Mouse (Mus musculus) olfactory bulb, adult 2 months (tissue): ENCODE measurements at regions not wholly inside any gene's neighbourhood (a gene's known extent, or its start where the extent isn't known, plus 50 kb on each side); places are given as distances from the start of the nearest gene placed in this dataset.

ENCODE experiments used
- H3K27ac ChIP-seq: fragments of 200-500 bp; 2 replicates; pipeline ENCODE4 v1.5.1; 2012; ENCODE audit warnings: low read depth, low read length; ENCODE audit not compliant: insufficient read depth
- H3K4me1 ChIP-seq: fragments of 200-500 bp; 2 replicates; pipeline ENCODE4 v1.6.1; 2012; ENCODE audit warnings: low read length; ENCODE audit not compliant: control insufficient read depth, insufficient read depth
- H3K4me3 ChIP-seq: fragments of 200-500 bp; 2 replicates; pipeline ENCODE4 v1.5.1; 2012; ENCODE audit warnings: mild to moderate bottlenecking, low read depth, low read length, moderate library complexity; ENCODE audit not compliant: insufficient read depth
- CTCF ChIP-seq: fragments of 200-500 bp; IDR thresholded peaks from 2 replicates; pipeline ENCODE4 v1.5.1; 2012; ENCODE audit warnings: low read depth, mild to moderate bottlenecking, low read length, moderate library complexity; ENCODE audit not compliant: insufficient read depth
- POLR2A ChIP-seq: fragments of 200-500 bp; IDR thresholded peaks from 2 replicates; pipeline ENCODE4 v1.6.1; 2012; ENCODE audit warnings: mild to moderate bottlenecking, low read depth, low read length, moderate library complexity; ENCODE audit not compliant: insufficient read depth
- WGBS: fragments of 180-500 bp; shearing (Covaris S2); methylation state at CpG from one replicate; pipeline ENCODE4 v1.1.7; 2018; 5-methylcytosine and 5-hydroxymethylcytosine counted together

- H3K4me1 ChIP-seq: 0 out of 2 replicates have a peak, but pooled peaks cover 5% of the 10 kb centered on the region
- no peak overlapping the region for H3K27ac ChIP-seq
- no peak for TF ChIP-seq POLR2A
- H3K4me3 ChIP-seq: no peak overlapping the region
Measured at GRCm38 (mm10) chr14:105675006-105675405, 221.6 kb downstream of the Spry2 start.

- Histone ChIP-seq H3K27ac (peak overlapping the region; percentile 76), H3K4me3 (no peak overlapping the region), H3K4me1 (peaks cover 9% of the 10 kb centered on the region)
- 18% methylated on average over 11 of the region's 11 CpGs for WGBS
- TF ChIP-seq CTCF (no peak), POLR2A (no peak)
Measured at GRCm38 (mm10) chr14:105668969-105669368, 227.7 kb downstream of the Spry2 start.

DNA sequence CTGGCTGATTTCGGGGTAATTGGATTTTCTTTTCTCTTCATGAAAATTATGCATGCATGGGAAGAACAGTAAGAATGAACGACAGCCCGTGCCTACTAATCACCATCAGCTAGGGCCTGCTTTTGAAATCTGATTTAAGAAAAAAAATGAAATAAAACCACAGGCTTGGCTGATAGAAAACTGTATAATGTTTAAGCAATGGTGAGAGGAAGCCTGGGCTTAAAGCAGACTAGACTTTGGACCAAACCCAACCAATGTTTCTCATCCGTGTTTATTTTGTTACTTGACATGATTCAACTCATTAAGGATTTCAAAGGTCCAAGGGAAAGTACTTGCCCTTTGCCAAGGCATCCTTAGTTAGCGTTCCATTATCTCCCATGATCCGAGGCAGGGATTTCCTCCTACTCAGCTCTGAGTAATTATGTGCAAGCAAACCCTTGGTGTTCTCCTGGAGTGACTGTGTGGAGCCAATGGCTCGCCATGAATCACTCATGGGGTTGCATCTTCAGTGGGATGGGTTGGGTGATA, 231.9 kb downstream of the Spry2 start:
- no peak overlapping the region for H3K27ac ChIP-seq
- WGBS: 40% methylated on average over 7 of the region's 7 CpGs

DNA sequence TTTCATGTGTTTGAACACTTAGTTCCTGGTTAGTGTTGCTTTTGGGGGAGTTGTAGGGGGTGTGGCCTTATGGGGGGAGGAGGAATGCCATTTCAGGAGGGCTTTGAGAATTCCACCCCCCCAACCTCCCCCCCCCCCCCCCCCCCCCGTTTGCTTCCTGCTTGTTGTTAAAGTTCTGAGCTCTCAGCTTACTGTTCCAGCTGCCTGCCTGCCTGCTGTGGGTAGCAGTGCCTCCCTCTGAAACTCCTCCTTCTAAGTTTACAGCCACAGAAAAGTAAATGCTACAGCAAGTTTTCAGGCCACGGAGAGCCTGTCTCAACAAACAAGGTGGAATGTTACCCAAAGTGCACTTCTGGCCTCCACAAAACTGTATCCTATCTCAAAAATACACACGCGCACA, 233.1 kb downstream of the Spry2 start:
- 69% methylated on average over 4 of the region's 4 CpGs for WGBS
- TF ChIP-seq POLR2A (no peak), CTCF (no peak)
- H3K4me1 ChIP-seq: peaks cover 7% of the 10 kb centered on the region
- no peak overlapping the region for H3K27ac ChIP-seq
- H3K4me3 ChIP-seq: no peak overlapping the region

More for the DNA sequence above, 231.9 kb downstream of the Spry2 start:
- Histone ChIP-seq H3K4me3 (no peak overlapping the region), H3K4me1 (peaks cover 9% of the 10 kb centered on the region)
- TF ChIP-seq POLR2A (no peak), CTCF (no peak)

DNA sequence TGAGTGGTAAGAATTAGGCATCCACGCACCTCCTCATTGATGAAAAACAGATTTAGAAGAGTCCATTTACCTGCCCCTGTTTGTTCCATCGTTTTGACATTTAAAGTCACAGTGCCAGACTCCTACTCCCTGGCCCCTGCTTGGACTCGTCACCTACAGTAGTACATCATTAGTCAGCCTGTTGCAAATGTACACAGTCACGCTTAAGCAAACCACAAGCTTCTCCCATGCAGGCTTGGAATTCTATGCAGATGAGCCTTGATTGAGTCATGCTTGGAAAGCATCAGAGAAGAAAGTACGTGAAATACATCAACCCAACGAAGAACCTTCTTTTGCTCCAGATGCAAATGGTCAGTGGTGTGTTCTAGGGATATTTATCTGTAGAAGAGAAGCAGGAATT, 233.8 kb downstream of the Spry2 start:
- no peak overlapping the region for H3K4me3 ChIP-seq
- H3K27ac ChIP-seq: no peak overlapping the region
- H3K4me1 ChIP-seq: peaks cover 2% of the 10 kb centered on the region; the same call in 1 of the 2 replicates
- TF ChIP-seq CTCF (no peak), POLR2A (no peak)
- WGBS: 90% methylated on average over 6 of the region's 6 CpGs

DNA sequence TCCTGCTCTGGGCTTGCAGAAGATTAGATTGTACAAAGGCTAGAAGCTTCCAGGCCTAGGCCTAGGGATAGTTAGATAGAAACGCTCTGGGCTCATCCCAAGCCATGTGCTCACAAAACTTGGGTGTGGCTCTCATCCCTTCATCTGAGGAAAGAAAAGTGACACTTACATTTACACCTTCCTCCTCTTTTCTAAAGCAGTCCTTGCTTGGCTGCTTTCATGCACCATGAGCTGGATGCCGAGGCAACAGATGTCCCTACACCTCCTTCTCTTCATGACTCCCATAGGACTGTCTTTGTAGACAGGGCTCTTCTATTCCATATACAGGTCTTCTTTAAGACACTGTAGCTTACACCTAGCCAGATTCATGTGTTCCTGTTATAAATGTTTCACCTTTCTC, 238.3 kb downstream of the Spry2 start:
- 100% methylated on average over 2 of the region's 2 CpGs for WGBS
- Histone ChIP-seq H3K27ac (no peak overlapping the region), H3K4me3 (no peak overlapping the region), H3K4me1 (no peaks in the 10 kb centered on the region)
- TF ChIP-seq POLR2A: no peak
- no peak for TF ChIP-seq CTCF

DNA sequence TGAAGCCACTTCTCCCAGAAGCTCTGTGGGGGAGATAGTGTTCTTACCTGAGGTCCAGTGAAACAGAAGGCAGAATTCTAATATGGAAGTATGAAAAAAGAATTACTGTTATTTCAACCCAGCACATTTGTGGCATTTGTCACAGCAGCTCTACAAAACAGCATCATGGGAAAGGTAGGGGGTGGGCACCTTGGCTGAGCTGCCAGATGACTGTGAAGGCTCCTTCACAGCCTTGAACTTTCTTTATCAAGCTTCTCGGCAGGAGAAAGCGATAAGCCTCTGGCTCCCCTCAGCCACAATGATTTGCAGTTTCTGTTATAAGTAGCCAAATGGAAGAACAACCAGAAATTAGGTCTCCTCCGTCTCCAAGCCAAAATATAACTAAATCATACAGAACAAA, 249.5 kb downstream of the Spry2 start:
- Histone ChIP-seq H3K4me3 (no peak overlapping the region), H3K4me1 (no peaks in the 10 kb centered on the region), H3K27ac (no peak overlapping the region)
- TF ChIP-seq POLR2A (no peak), CTCF (no peak)
- 87% methylated on average over 3 of the region's 3 CpGs for WGBS

- Histone ChIP-seq H3K27ac (no peak overlapping the region), H3K4me1 (no peaks in the 10 kb centered on the region), H3K4me3 (no peak overlapping the region)
- TF ChIP-seq POLR2A: no peak
- no peak for TF ChIP-seq CTCF
- 81% methylated on average over 2 of the region's 2 CpGs for WGBS
Measured at GRCm38 (mm10) chr14:105644428-105644827, 252.2 kb downstream of the Spry2 start.

GRCm38 (mm10) chr14:105643285-105643957, 253.2 kb downstream of the Spry2 start:
- no peak for TF ChIP-seq POLR2A
- no peak for TF ChIP-seq CTCF
- Histone ChIP-seq H3K27ac (no peak overlapping the region), H3K4me1 (no peaks in the 10 kb centered on the region), H3K4me3 (no peak overlapping the region)
- WGBS: 67% methylated on average over 7 of the region's 7 CpGs
